Mouse (Mus musculus) urinary bladder, postnatal 14 days (tissue): Measurements from ENCODE around the gene Odf2l.

Source experiments
- DNase-seq: peaks from one replicate; pipeline ENCODE4 v3.0.0; 2021; ENCODE audit warnings: low spot score

Gene Odf2l

DNA sequence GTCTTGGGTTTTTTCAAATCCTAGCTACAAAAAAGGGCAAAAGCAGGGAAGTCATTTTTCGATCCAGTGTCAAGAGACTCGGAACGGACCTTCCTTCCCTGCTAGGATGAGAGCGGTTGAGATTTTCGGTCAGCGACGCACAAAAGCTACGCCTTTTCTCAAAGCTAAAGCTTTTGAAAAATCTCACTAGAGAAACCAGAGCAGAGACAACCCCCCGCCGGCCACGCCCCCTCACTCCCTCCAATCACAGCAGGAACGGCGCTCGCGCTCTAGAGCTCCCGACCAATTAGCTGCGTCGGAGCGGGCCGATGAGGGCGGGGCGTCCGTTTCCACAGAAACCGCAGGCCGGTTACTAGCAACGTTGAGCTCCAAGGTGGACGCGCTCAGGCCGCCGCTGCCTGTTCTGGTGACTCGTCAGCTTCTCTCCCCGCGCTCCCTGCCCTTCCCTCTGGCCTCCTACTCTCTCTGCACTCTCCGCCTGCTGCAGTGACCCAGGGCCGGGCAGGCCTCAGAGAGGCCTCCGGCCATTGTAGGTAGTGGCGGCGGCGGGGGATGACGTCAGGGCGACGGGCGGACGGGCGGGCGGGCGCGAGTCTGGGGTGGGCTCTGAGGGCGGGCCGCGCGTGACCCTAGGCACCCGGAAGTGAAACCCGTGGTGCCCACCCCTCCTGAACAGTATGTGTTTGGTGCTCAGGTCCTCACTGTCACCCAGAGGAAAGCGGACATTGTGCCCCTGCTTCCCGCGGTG lies at the start of gene Odf2l:
Gene Odf2l (plus strand): TSS at position 335 of the 748 bp plus-strand sequence.
- DNase-seq = peak; percentile 98

DNA sequence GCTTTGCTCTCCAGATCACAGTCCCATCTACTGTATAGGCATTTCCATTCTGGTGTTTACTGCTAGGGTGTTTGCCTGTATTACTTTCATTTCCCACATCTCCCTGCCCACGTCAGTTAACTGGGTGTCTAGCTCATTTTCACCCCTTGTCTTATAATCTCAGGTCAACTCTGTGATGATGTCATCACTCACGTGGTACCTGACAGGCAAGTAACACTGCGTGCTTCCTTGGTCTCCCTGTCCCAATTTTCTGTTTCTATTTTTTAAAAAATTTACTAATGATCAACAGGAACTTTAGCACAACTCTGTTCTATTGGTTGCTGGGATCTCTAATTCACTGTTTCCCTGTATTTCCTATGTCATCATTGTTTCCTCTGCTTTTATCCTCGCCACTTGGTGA lies 49.4 kb upstream of the Odf2l start:
- no peak for DNase-seq

DNA sequence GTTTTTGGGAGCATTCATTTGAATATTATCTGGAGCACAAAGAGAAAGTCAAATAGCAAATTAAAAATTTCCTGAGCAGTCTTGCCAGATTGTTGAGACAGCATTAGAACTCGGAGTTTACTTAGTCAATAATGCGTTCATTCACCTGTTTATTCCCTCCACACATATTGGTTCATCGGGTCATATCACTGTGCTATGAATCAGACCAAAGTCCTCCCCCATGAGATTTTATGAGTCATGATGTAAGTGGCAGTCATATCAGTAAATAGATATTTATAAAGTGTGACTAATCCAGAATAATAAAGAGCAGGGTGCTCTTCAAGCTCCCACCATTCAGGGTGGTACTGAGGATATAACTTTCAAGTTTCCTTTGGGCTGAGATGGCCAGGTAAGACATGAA lies 46.0 kb upstream of the Odf2l start:
- DNase-seq = no peak

DNA sequence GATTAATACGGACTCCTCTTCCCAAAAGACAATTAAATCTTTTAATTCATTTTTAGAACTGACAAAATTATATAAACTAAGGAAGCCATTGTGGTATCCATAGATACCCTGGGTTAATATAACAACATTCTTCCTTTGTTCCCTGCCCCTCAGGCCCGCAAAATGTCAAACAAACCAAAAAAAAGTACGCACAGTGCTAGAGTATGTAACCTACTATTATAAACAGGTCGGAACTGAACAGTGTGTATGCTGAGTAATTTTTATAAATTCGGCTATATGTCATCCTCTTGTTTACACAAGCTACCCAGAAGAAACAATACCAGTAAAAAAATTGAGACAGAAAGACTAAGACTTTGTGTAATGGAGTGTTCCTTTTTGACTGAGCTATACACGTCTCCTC lies 40.0 kb upstream of the Odf2l start:
- DNase-seq = no peak

DNA sequence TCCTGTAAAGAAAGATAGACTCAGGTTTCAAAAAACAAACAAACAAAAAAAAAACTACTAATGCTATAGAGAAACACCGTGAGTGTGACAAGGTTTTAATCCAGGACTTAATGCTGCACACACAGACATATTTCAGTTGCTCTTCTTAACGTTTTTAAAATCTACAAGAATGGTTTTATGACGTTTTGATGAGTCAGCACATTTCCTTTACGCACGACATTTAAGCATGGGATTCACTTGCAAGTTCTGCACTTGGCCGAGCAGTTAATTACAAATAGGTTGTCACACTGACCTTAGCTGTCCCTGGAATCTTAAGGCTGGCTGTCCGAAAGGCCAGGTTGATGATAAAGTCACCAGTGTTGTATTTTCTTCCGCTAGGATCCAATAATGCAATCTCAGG lies 37.5 kb upstream of the Odf2l start:
- no peak for DNase-seq

DNA sequence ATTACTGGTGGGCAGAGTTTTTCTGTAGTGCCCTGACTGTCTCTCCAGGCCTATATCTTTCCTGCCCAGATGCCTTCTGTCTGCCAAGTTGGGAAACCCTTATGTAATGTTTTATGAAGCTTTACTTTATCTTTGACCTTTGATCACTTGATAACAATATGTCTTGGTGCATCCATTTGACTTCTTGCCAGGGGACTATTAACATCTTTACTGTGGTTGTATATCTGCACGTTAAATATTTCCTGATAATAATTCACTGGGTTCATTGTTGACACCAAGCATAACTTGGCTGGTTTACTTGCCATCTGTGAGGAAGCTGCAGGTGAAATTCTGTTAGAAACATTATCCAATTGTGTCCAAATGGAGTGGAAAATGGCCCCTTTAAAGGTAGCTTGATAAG lies 35.3 kb upstream of the Odf2l start:
- DNase-seq = no peak

DNA sequence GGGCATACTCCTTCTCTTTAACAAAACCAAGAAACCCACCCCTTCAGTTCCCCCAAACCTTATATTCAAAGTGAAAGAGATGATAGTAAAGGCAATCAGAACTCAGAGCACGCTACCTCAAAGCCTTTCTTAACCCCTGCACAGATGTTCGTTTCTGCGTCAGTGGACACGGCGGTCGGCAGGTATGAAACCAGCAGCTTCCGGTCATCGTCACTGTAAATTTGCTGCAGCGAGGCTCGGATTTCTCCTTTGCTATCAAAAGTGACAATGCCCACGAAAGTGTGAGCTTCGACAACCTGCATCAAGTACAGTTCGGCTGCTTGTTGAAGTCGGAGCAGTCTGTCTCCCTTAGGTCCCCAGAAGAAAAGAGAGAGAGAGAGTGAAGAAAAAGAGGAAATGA lies 32.2 kb upstream of the Odf2l start:
- DNase-seq = no peak

DNA sequence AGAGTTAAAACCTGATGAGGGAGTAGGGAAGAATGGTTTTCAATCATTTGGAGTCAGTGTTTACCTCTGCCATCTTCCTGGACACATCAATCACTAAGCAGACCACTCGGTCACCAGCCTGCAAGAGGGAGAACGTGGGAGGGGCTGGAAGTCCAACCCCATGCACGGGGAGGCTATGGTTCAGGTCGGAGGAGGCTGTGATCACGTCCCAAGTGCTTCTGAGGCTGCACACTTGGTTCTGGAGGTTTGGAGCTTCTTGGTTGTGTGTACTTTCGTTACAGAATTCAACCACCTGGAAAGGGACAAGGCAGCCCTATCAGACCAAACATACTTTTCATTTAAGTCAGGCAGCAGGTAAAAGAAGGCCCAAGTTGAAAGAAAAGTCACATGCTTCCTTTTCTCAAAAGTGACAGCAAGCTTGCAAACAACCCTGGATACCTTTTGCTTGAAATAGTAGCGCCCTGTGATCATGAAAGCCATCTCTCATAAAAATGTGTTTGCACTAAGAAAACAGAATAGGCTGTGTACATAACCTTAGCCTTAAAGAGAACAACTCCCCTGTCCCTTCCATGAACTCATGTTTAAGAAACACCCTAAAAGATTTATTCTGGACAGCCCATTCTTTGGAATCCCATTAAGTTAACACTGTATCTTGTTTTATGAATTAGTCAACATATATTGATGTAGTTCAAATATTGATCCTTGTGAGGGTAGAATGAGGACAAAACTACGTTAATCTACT lies 30.4 kb upstream of the Odf2l start:
- DNase-seq = no peak

DNA sequence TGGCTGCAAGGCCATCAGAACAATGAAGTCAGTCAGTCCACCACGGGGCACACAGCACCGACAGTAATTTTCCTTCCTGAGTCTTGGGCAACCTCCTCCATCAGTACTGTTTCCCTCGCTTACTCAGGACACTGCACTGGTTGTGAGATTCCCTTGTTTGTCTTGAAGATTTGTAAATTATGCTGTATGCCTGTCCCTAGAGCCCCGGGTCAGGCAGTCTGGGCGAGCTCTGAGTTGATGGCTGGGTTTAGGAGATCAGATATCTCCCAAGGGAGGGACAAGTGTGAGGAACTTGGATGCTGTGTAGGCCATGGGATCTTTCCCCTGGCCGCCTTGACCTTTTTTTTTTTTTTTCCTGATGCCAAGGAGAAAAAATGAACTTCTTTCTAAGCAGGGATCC lies 19.1 kb upstream of the Odf2l start, which contains the start of gene Clca2:
Gene Clca2 (minus strand): TSS at position 153 of the 400 bp plus-strand sequence.
- no peak for DNase-seq

DNA sequence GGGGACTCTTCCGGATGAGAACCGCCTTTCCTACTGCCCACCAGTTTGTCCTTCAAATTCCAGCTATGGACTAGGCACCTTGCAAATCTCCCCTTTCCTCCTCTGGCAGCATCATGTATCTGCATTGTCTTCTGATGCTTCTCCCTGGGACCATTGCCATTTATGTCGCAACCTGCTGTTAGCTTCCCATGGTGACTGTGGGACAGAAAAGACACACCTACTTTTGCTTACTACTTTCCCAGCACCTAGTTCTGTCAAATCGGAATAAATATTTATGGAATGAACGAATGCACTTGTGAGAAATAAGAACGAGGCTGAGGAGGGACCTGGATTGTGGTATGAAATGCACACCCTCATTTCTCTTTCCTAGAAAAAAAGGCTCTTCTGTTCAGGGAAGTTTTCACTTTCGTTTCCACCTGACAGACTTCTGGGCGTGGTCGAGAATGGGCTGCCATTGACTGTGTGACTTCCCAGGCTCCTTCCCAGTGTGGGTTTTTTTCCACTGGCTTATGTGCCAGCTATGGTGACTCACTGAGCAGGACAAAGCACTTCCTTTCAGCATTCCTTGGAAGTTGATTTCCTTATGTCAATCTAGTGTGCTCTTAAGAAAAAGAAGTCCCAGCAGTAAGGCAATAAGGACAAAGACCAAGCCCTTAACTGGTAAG lies 16.4 kb upstream of the Odf2l start:
- no peak for DNase-seq

DNA sequence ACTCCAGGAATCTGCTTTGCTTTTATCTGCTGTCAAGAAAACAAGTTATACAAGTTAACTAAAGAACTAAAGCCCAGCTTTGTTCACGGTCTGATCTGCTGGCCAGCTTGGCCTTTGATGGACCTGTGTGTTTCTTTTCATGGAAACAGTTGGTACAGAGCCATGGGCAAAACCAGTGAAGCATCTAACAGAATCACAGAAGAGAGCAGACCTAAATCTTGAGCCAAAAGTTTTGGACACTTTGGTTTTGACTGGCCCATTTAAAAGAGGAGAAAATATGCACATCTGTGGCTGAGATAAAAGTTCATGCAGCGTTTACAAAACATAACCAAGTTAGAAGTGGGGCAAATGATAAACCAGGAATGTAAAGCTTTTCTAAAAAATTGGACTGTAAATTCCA lies 15.1 kb upstream of the Odf2l start:
- no peak for DNase-seq

DNA sequence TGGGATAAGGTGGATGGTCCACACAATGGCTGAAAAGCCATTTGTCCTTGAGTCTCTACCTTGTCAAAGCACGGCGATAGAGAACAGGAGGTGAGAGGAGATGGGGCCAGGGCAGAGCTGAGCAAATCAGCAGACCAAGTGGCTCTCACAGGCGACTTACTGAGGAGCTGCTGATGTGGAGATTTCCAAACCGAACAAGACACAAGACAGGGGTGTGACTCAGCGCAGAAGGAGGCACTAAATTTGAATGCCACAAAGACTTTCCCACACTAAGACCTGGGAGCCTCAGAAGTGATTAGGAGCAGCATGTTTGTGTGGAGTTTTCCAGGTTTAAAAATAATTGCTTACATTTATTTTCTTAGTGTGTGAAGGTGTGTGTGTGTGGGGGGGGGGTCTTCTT lies 14.6 kb upstream of the Odf2l start:
- no peak for DNase-seq

DNA sequence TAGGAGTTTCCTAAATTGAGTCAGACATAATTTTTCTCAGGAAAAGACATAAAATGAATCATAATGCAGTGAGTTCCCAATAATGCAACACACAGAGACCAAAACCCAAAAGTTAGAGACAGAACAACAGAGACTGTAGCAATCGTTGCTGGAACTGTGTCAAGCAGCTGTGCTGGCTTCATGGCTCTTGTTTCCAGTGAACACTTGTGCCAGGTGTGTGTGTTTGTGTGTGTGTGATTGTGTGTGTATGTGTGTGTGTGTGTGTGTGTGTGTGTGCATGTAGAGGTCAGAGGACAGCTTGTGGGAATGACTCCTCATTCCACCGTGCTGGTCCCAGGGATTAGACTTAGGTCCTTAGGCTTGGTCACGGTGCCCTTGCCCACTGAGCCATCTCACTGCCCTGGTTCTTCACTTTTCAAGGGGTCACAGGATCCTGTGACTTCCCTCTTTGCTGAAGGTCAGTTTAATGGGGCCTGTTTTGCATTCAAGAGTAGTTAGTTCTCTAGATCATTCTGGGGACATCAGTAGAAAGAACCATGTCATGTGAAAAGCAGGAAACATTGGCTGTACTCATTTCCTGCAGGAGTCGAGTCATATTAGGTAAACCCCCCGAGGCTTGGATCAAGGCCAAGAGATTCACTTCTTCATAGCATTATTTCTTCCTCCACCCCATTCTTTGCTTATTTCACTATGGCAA lies 13.2 kb upstream of the Odf2l start:
- no peak for DNase-seq

DNA sequence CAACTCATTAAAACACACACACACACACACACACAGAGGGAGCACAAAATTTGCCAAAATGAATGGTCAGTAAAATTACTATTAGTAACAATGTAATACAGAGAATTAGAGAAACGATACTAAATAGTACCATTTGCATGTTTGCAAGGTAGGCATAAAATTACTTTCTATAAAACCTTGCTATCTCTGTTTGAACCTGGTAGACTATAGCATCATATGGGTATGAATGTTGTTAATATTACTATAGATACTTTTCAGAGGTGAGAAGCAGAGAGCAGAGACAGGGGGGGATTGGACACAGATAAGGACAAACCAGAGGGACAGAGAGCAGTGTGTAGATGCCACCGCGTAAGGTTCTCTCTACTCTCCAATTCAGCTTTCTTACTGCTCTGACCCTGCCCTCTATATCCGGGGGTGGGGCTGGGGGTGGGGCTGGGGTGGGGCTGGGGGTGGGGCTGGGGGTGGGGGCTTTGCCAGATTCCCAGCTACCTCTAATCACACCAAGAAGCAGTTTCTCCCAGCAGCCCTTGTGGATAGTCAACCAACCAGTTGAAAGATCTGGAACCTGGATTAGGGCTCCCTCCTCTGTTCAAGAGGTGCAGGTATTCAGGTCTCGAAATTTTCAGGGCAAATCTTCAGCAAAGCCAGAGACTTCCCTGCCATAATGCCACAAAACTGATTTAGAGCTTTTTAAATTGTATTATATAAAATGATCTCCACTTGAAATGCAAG lies 12.4 kb upstream of the Odf2l start:
- DNase-seq = no peak

DNA sequence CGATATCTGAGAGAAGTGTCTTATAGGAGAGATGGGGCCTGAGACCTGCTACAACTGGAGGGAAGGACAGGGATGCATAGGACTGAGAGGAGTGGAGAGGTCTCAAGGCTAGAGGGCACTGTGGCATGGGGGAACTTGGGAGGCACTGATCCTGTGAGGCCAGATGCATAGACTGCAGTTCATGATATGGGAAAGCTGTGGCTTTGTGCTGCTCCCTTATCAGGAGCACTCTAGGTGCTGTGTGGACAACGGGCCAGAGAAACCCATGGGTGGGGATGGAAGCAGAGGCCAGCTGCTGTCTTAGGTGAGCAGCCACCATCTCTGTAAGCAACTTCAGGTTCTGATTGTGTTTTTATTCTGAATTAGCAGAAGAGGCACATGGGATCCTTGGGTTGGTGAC lies 3.2 kb upstream of the Odf2l start:
- no peak for DNase-seq

DNA sequence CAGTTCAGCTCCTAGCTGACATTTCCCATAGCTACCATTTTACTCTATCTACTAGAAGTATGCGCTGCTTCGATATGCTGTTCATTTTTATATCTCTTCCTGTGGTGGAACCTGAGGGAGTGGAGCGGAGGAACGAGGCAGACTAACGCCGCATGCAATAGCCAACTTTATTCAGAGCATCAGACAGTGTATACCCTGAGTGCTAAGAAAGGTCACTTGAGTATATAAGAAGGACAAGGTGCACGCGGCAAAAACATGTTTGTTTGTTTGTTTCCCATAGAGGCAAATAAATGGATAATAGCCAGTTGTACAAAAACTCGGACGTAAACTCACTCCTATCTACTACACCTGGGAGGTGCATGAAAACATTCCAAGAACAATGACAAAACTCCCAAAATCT lies 751 bp upstream of the Odf2l start:
- DNase-seq = no peak

DNA sequence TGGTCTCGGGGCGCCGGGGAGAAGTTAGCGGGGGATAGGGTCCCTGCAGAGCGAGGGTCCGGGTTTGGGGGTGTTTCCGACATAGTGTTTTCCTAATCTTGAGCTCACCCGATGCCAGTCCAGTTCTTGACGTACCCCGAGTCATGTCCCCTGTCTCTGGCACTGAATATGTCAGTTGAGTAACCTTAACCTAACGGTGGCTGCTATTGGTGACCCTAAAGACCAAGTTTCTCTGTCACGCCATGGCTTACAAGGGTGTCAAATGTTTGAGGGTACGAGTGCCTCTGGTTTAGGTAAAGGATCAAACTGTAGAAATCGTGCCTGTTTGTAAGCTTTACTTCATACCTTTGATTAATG lies 592 bp downstream of the Odf2l start:
- no peak for DNase-seq

DNA sequence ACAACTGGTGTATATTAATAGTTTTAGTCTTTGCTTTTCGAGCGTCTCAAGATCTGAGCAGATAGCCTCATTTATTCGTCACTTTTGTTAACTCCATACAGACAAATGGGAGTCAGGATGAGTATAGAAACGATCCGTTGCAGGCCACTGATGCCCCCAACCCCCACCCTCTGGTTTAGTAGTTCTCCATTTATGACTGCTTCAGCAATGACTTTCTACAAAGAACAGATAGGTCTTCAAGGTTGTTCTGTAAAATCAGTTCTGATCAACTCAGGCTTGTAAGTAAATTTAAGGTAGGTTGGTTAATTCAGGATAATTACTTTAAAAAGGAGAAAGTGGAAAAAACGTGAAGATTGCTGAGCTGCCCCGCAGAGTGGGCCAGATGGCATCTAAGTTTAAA lies 1.0 kb downstream of the Odf2l start:
- no peak for DNase-seq

DNA sequence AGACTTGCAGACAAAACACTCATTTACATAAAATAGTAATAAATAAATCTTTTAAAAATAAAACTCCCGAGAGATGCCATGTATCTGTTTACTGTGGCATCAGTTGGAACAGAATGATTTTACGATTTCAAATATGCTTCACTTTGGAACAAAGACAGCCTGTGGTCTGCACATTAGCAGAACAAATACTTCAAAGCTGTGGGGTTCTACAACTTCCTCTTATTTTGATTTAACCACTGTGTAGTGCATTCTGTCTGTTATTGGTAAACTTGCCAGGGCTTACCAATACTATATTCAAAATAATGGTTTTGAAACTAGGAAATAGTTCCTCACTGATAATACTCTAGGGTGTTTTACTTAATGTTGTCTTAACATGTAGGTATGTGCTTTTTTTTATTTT lies 8.2 kb downstream of the Odf2l start:
- DNase-seq = no peak

DNA sequence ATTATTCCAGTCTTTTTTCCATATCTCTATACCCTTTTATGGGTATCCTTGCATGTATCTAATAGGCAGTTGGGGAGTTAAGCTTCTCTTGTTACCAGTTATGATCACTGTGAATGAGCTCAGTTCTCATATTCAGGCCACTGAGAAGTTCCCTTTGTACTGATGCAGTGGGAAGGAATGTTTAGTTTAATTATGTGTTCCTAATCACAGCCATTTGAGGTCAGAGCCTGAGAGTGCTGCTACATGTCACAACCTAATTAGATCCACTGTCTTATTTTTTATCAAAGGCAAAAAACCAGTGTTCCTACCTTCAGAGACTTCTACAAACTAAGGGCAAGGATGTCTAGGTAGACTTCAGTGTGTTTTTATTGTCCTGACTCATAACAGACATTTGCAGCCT lies 11.0 kb downstream of the Odf2l start:
- no peak for DNase-seq

DNA sequence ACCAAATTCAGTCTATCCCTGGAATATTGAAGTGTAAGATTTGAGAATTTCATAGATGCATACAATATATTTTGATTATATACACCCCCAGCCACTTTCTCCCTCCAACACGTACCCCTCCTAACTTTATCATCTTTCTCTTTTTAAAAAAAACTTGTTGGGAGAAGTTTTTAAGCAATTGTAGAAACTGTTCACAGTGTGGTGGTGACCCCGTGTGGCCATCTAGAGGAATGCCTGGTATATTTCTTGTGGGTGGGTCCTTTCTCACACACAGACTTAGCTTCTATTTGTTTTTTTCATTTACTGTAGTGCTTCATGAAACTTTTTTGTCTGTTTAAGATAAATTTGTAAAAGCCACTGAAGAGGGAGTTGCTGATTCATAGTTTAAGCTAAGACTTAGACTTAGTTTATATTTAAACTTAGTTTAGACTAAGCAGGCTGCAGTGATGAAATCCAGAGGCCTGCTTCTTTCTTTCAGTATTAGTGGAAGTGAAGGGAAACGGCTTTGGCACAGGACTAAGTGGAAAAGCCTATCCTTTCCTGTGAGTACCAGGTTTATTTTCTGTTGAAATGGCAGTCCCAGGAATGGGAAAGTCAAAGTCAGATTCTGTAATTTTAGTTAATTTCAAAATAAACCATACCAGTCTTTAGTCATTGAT lies 13.0 kb downstream of the Odf2l start:
- peak; percentile 42 for DNase-seq
